Mouse (Mus musculus): ENCODE results near the gene Ppp1r12b.

Ppp1r12b gene

GRCm38 (mm10) chr1:134712781-134713299 is 242.9 kb downstream of the Ppp1r12b start:
- in situ Hi-C loops (cut with MboI; ENCODE audit: low pct_unique_long_range_greater_than_20kb in 1 of 2, low sequenced_read_pairs in 2 of 2, unreplicated experiment in 1 of 2) = no loop called here

- in situ Hi-C loops (cut with MboI; ENCODE audit: low pct_unique_long_range_greater_than_20kb in 1 of 2, low sequenced_read_pairs in 2 of 2, unreplicated experiment in 1 of 2) = no loop called here
Measured at GRCm38 (mm10) chr1:134711653-134712052, 244.1 kb downstream of the Ppp1r12b start.

- in situ Hi-C loops (cut with MboI; ENCODE audit: low pct_unique_long_range_greater_than_20kb in 1 of 2, low sequenced_read_pairs in 2 of 2, unreplicated experiment in 1 of 2) = no loop called here
Measured at GRCm38 (mm10) chr1:134711061-134711460, 244.7 kb downstream of the Ppp1r12b start.

- in situ Hi-C loops (cut with MboI; ENCODE audit: low pct_unique_long_range_greater_than_20kb in 1 of 2, low sequenced_read_pairs in 2 of 2, unreplicated experiment in 1 of 2) = no loop called here
Measured at GRCm38 (mm10) chr1:134709411-134710306, 246.1 kb downstream of the Ppp1r12b start.

GRCm38 (mm10) chr1:134708801-134709385 is 246.8 kb downstream of the Ppp1r12b start:
- in situ Hi-C loops (cut with MboI; ENCODE audit: low pct_unique_long_range_greater_than_20kb in 1 of 2, low sequenced_read_pairs in 2 of 2, unreplicated experiment in 1 of 2) = no loop called here

GRCm38 (mm10) chr1:134708274-134708673 is 247.5 kb downstream of the Ppp1r12b start:
- in situ Hi-C loops (cut with MboI; ENCODE audit: low pct_unique_long_range_greater_than_20kb in 1 of 2, low sequenced_read_pairs in 2 of 2, unreplicated experiment in 1 of 2) = no loop called here

GRCm38 (mm10) chr1:134707516-134707915 is 248.2 kb downstream of the Ppp1r12b start:
- in situ Hi-C loops (cut with MboI; ENCODE audit: low pct_unique_long_range_greater_than_20kb in 1 of 2, low sequenced_read_pairs in 2 of 2, unreplicated experiment in 1 of 2) = no loop called here

GRCm38 (mm10) chr1:134706549-134706948 is 249.2 kb downstream of the Ppp1r12b start:
- in situ Hi-C loops (cut with MboI; ENCODE audit: low pct_unique_long_range_greater_than_20kb in 1 of 2, low sequenced_read_pairs in 2 of 2, unreplicated experiment in 1 of 2) = no loop called here

Data from mouse embryonic stem cell (cell line).